Mouse (Mus musculus) intestine, embryonic 14.5 days (tissue): ENCODE results near the gene Cdc42bpb. TPM values are rescaled to one million over a fixed set of nuclear protein-coding genes. Genes with fewer than 3 reads are reported as not detected.

Experiments used
- ATAC-seq: fragments of 200-750 bp; cut with Nextera tagmentation; replicated peaks from 2 replicates; pipeline ENCODE4 v1.8.0; 2017; ENCODE audit warnings: low read depth, moderate number of reproducible peaks, moderate TSS enrichment, moderate library complexity; ENCODE audit not compliant: low FRiP score, low TSS enrichment
- DNase-seq: peaks from one replicate; pipeline ENCODE4 v3.0.0-alpha.2; 2018; ENCODE audit warnings: low spot score
- H3K27ac ChIP-seq: fragments of 300-500 bp; sonication (generic); 2 replicates; pipeline ENCODE4 v1.5.1; 2014; ENCODE audit warnings: low read depth, mild to moderate bottlenecking, control low read depth
- H3K27me3 ChIP-seq: fragments of 300-500 bp; sonication (generic); replicated peaks from 2 replicates; pipeline ENCODE4 v1.6.1; 2014; ENCODE audit warnings: low read length, control low read depth; ENCODE audit not compliant: control insufficient read depth, insufficient read depth
- H3K36me3 ChIP-seq: fragments of 300-500 bp; sonication (generic); 2 replicates; pipeline ENCODE4 v1.6.1; 2014; ENCODE audit warnings: low read length, control low read depth; ENCODE audit not compliant: control insufficient read depth, insufficient read depth
- H3K4me1 ChIP-seq: fragments of 300-500 bp; sonication (generic); replicated peaks from 2 replicates; pipeline ENCODE4 v1.6.1; 2014; ENCODE audit warnings: low read length, control low read depth, mixed read lengths; ENCODE audit not compliant: control insufficient read depth, insufficient read depth
- H3K4me2 ChIP-seq: fragments of 300-500 bp; sonication (generic); 2 replicates; pipeline ENCODE4 v1.6.1; 2014; ENCODE audit warnings: low read length
- H3K4me3 ChIP-seq: fragments of 300-500 bp; sonication (generic); 2 replicates; pipeline ENCODE4 v1.5.1; 2014; ENCODE audit warnings: low read depth, low read length, control low read depth, mixed read lengths
- H3K9ac ChIP-seq: fragments of 300-500 bp; sonication (generic); 2 replicates; pipeline ENCODE4 v1.6.1; 2014; ENCODE audit warnings: mild to moderate bottlenecking, low read length
- H3K9me3 ChIP-seq: fragments of 300-500 bp; sonication (generic); 2 replicates; pipeline ENCODE4 v1.6.1; 2016; ENCODE audit warnings: low read length, control low read depth; ENCODE audit not compliant: control insufficient read depth
- WGBS: fragments of 180-500 bp; shearing (Covaris S2); extraction: QIAGEN DNeasy Blood & Tissue Kit; methylation state at CpG from one replicate; pipeline ENCODE4 v1.1.7; 2014; 5-methylcytosine and 5-hydroxymethylcytosine counted together
- polyA plus RNA-seq: library from polyadenylated mRNA; unstranded; fragments of >200 nt; fragmentation: Nextera tagmentation; extraction: Ambion mirVana; gene quantifications from 2 replicates; pipeline ENCODE4 v1.2.1, GENCODE M21; 2014

Gene Cdc42bpb
- polyA plus RNA-seq, 1 experiment from 2014 or later = 49.0 TPM

DNA sequence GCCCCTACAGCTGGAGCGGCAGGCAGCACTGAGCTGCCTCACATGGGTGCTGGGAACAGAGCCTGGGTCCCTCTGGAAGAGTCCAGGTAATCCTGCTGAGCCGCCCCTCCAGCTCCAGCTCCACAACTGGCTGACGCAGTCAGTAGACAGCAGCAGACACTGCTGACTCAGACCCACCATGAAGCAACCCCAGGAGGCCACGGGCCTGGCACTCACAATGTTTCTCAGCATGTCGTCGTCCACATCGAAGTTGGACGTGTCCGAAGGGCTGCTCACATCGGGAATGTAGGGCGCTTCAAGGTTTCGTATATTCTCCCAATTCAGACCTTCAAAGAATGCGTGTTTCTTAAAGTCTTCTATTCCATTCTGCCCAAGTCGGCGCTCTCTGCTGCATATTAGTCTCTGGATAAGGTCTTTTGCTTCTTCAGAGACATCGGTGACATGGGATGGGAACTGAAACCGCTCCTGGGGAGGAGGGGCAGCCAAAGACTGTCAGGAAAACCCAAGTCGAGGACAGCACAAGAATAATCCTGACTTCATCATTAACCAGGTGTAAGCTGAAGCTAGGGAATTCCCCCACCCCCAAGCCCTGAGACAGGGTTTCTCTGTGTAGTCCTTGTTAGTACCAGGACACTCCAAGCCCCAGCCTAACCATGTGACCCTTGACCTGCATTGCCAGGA is 51.6 kb downstream of the Cdc42bpb start:
- H3K9ac ChIP-seq = no peak overlapping the region
- H3K4me3 ChIP-seq = no peak overlapping the region
- no peaks in the 10 kb centered on the region for H3K27me3 ChIP-seq
- no peaks in the 10 kb centered on the region for H3K9me3 ChIP-seq
- ATAC-seq (no peak), DNase-seq (no peak)
- H3K36me3 ChIP-seq = peaks cover 93% of the 10 kb centered on the region
- 93% methylated on average over 18 of the region's 18 CpGs for WGBS
- H3K4me2 ChIP-seq = no peak overlapping the region
- H3K27ac ChIP-seq = no peak overlapping the region
- no peaks in the 10 kb centered on the region for H3K4me1 ChIP-seq

DNA sequence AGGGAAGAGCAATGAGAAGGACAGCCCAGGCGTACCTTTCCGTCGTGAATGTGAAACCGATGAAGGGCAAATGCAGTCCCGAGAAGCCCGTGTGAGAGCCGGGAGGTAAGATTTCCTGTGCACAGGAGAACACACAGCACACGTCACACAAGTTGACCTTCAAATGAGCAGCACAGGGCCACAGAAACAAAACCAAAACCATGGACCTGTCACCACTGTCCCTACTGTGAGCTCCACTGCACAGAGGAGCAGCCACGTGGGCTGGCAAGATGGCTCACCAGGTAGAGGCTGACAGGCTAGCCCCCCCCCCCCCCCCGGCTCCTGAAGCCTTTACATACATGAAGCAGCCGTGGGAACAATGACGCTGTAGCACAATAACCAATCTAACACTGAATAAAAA is 52.6 kb downstream of the Cdc42bpb start:
- ATAC-seq (no peak), DNase-seq (no peak)
- Histone ChIP-seq H3K9me3 (no peaks in the 10 kb centered on the region), H3K27me3 (no peaks in the 10 kb centered on the region), H3K27ac (no peak overlapping the region), H3K4me2 (no peak overlapping the region), H3K4me3 (no peak overlapping the region), H3K9ac (no peak overlapping the region), H3K4me1 (no peaks in the 10 kb centered on the region), H3K36me3 (peaks cover 100% of the 10 kb centered on the region)
- 95% methylated on average over 12 of the region's 12 CpGs for WGBS

DNA sequence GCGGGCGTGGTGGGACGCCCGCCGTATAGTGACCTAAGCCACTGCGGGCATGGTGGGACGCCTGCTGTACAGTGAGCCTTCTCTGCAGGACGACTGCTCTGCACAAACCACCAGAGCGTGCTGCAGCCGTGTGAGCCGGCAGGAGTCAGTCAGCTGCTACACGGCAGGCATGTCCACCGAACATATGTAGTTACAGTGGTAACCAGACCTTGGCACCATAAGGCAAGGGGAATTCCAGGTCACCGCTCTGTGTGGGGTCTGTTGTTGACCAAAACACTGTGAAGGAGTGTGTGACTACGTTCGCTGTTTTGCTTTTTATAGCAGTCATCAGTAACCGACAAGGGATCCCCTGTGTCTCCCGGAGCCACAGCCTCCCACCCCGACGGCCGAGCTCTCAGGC is 53.0 kb downstream of the Cdc42bpb start:
- ATAC-seq = no peak
- Histone ChIP-seq H3K27ac (no peak overlapping the region), H3K9ac (no peak overlapping the region), H3K4me3 (no peak overlapping the region), H3K27me3 (no peaks in the 10 kb centered on the region), H3K36me3 (peaks cover 100% of the 10 kb centered on the region), H3K9me3 (no peaks in the 10 kb centered on the region), H3K4me1 (no peaks in the 10 kb centered on the region), H3K4me2 (no peak overlapping the region)
- no peak for DNase-seq
- WGBS = 94% methylated on average over 21 of the region's 21 CpGs

DNA sequence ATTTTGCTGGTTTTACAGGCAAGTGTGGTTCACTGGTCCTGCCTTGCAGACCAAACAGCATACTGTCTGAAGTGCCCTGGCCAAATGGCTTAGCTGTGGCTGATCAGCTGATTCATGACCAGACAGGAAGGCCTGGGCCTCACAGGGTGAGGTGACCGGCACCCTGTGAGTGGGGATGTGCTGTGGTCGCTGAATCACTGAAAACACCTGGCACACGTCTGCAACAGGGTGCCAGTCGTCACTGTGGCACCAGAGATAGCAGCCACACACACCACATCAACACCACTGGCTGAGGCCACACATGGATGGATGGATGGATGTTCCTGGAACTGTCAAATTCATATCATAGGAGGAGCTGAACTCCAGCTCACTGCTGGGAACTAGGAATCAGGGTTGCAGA is 54.1 kb downstream of the Cdc42bpb start:
- H3K4me3 ChIP-seq = no peak overlapping the region
- peaks cover 100% of the 10 kb centered on the region for H3K36me3 ChIP-seq
- H3K27ac ChIP-seq = no peak overlapping the region
- DNase-seq (no peak), ATAC-seq (no peak)
- H3K4me1 ChIP-seq = no peaks in the 10 kb centered on the region
- 81% methylated on average over 4 of the region's 4 CpGs for WGBS
- no peak overlapping the region for H3K9ac ChIP-seq
- no peaks in the 10 kb centered on the region for H3K9me3 ChIP-seq
- H3K4me2 ChIP-seq = no peak overlapping the region
- H3K27me3 ChIP-seq = no peaks in the 10 kb centered on the region

DNA sequence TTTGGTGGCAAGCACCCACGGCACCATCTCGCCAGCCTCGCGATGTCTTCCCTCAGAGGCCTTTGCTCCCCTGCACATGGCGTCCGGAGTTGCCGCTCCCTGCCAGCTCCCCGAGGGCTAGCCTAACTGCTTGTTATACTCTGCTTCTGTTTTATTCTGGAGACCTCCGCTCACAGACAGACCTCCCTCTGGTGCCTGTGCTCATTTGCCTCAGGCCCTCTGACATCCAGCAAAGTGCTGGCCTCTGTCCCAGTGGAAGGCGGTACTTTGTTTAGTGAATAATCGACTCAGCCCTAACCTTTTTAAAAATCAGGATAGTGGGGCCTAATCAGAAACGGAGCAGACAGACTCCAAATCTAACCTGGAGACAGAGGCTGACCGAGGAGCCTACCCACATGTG is 55.7 kb downstream of the Cdc42bpb start:
- no peak overlapping the region for H3K4me2 ChIP-seq
- DNase-seq = no peak
- 90% methylated on average over 13 of the region's 13 CpGs for WGBS
- no peaks in the 10 kb centered on the region for H3K4me1 ChIP-seq
- no peak overlapping the region for H3K9ac ChIP-seq
- no peaks in the 10 kb centered on the region for H3K27me3 ChIP-seq
- no peak overlapping the region for H3K4me3 ChIP-seq
- no peak for ATAC-seq
- no peaks in the 10 kb centered on the region for H3K9me3 ChIP-seq
- H3K27ac ChIP-seq = no peak overlapping the region
- H3K36me3 ChIP-seq = peaks cover 100% of the 10 kb centered on the region

DNA sequence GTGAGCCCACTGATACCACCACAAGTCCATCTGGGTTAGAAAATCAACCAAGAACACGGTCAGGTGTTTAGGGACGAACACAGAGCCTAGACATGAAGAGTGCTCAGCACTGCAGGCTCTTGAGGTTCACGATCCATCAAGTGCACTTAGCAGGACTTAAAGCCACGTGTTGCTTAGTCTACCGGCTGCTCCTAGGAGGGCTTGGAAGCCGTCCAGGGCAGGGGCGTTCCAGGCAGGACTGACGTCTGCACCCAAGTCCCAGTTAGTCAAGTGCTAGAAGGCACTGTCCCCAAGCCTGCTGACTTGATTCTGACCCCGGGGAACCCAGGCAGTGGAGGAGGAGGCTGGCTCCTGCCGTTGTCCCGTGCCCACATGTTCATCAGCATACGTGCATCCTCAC is 57.0 kb downstream of the Cdc42bpb start:
- ATAC-seq (no peak), DNase-seq (no peak)
- Histone ChIP-seq H3K4me2 (no peak overlapping the region), H3K9ac (no peak overlapping the region), H3K27me3 (no peaks in the 10 kb centered on the region), H3K27ac (no peak overlapping the region), H3K4me1 (no peaks in the 10 kb centered on the region), H3K9me3 (no peaks in the 10 kb centered on the region), H3K36me3 (peaks cover 98% of the 10 kb centered on the region), H3K4me3 (no peak overlapping the region)
- 81% methylated on average over 12 of the region's 12 CpGs for WGBS

DNA sequence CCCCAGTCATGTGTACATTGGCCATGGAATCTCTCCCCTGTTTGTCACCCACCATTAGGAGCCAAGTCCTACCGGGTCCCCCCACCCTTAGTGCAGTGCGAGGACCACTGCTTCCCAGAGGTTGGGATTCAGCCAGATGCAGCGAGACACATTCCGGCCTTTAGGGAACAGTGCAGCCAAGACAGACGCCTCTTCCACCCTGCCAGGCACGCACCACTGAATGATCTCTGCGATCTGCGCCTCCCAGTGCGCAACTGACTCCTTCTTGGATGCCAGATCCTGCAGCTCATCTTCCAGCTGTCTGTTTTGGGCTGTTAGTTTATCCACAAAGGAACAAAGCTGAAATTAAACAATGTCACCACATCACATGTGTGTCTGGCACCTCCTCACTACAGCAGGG is 59.8 kb downstream of the Cdc42bpb start:
- WGBS = 95% methylated on average over 9 of the region's 9 CpGs
- DNase-seq = no peak
- Histone ChIP-seq H3K27me3 (no peaks in the 10 kb centered on the region), H3K4me3 (no peak overlapping the region), H3K4me2 (no peak overlapping the region), H3K4me1 (no peaks in the 10 kb centered on the region), H3K9ac (no peak overlapping the region), H3K36me3 (peaks cover 98% of the 10 kb centered on the region), H3K9me3 (no peaks in the 10 kb centered on the region), H3K27ac (no peak overlapping the region)
- no peak; the same call in 1 of the 2 replicates for ATAC-seq

DNA sequence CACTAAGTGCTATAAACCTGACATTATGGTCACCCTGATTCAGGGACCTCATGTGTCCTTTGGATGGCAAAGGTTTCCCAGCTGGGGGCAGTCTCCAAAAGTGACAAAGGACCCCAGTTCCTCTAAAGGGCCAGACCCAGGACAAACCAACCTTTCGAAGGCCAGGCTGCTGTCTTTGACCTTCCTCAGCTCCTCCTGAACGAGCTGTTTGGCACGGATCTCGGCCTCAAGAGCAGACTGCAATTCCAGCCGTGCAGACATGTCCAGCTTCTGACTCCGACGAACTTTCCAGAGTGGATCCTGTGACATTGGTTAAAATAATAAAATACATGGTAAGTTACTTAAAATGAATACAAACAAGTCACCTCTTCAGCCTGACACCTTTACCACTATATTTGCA is 63.2 kb downstream of the Cdc42bpb start:
- DNase-seq (no peak), ATAC-seq (no peak)
- H3K9ac ChIP-seq = no peak overlapping the region
- H3K4me3 ChIP-seq = no peak overlapping the region
- H3K27ac ChIP-seq = no peak overlapping the region
- H3K27me3 ChIP-seq = no peaks in the 10 kb centered on the region
- H3K9me3 ChIP-seq = no peaks in the 10 kb centered on the region
- H3K4me2 ChIP-seq = no peak overlapping the region
- H3K4me1 ChIP-seq = no peaks in the 10 kb centered on the region
- peaks cover 98% of the 10 kb centered on the region for H3K36me3 ChIP-seq
- WGBS = 93% methylated on average over 7 of the region's 7 CpGs

DNA sequence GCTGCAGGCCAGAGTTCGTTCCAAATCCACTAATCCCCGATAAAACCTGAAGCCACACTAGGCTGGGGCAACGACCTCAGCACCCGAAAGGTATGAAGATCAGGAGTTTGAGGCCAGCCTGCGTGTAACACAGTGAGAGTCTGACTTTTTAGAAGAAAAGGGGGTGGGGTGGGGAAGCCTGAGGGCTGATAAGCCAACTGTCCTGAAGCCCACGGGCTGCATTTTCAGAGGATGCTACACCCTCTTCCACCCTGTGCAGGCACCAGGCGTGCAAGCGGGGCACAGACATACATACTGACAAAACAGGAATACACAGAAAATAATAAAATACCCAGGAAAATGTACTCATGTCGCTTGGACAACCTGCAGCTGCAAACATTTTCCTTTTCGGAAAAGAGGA is 65.7 kb downstream of the Cdc42bpb start:
- H3K9me3 ChIP-seq = no peaks in the 10 kb centered on the region
- no peak overlapping the region for H3K9ac ChIP-seq
- no peak overlapping the region for H3K4me2 ChIP-seq
- H3K36me3 ChIP-seq = peaks cover 96% of the 10 kb centered on the region
- DNase-seq = no peak
- no peak overlapping the region for H3K27ac ChIP-seq
- no peaks in the 10 kb centered on the region for H3K27me3 ChIP-seq
- WGBS = 90% methylated on average over 10 of the region's 10 CpGs
- no peak for ATAC-seq
- no peaks in the 10 kb centered on the region for H3K4me1 ChIP-seq
- H3K4me3 ChIP-seq = no peak overlapping the region
